Mouse (Mus musculus) retina, adult 2 months (tissue): ENCODE results near the gene Hoxb8.

Experiments
- DNase-seq: peaks from one replicate; pipeline ENCODE4 v3.0.0-alpha.2; 2012; ENCODE audit warnings: low read depth, low spot score

The Hoxb8 gene

DNA sequence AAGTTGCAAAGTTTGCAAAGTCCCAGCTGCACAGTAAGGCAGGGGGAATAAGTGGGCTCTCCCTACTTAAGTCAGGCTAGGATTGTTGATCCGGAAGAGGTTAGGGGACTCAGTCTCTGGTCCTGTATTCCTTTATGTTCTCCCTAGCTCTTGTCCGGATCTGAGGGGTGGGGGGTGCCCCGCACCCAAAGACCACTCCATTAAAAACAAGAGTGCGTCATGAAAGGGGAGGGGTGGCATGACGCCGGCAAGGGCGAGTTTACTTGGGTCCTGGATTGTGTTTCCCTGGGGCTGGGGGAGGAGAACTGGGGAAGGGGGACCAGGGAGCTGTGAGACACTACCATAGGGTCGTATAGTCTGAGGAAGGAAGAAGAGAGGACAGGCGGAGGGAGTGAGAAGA lies 18.1 kb downstream of the Hoxb8 start:
- DNase-seq = no peak

DNA sequence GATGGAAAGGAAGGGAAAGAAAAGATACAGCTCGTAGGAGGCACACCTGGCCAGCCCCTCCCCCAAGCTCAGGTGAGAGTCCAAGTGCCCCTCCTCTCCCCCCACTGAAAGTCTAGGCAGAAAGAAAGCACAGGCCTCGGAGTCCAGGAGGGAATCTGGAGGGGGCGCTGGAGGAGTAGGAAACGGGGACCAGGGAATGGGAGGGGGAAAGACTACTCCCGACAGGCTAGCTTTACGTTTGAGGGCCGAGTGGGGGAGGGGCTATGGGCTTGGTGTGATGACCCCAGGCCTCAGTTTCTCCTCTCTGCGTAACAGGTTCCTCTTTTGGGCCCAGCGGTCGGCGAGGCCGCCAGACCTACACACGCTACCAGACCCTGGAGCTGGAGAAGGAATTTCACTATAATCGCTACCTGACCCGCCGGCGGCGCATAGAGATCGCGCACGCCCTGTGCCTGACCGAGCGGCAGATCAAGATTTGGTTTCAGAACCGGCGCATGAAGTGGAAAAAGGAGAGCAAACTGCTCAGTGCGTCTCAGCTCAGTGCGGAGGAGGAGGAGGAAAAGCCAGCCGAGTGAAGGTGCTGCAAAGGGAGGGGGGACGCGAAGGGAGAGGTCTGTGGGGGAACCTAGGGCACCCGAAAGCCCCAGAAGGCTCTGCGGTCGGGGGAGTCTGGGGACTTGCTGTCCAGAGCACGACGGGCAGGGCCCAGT lies 18.8 kb downstream of the Hoxb8 start:
- DNase-seq = no peak

- DNase-seq = no peak
These were observed 19.3 kb downstream of the Hoxb8 start for GRCm38 (mm10) chr11:96301064-96301431.

GRCm38 (mm10) chr11:96301837-96302236 lies 20.1 kb downstream of the Hoxb8 start:
- DNase-seq = no peak

DNA sequence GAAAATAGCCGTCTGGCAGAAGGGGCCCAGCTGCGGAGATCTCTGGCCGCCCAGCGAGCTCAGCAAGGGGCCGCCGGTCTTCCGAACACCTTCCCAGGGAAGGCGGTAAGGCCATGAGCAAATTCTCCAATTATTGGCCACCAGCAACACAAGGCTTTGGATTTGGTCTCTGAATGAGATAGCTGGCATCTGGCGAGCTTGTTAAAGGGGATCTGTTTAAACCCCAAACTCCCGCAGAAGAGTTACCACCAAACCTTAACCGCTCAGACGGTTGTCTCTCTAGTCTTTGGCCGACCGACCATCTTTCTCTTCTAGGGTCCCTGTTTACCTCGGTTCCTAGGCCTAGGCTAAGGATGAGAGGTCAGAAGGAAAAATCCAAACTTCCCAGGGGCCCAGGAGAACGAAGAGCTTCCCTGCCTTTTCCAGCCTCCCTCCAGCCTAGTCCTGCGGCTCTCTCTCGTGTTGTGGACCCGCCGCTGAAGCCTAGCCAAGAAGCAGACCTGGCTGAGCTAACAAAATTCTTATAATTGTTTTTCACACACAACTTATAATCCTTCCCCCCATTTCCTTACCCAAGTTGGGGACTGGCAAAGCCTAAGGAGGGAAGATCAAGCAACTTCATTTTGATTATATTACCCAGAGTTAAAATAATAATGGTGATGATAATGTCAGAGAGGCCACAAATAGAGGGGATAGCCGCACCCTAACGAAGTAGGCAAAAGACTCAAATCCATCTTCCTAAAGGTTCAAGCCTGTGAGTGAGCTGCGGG lies 20.9 kb downstream of the Hoxb8 start:
- no peak for DNase-seq

GRCm38 (mm10) chr11:96303151-96304099 lies 21.7 kb downstream of the Hoxb8 start, which contains the start of gene Hoxb5:
Hoxb5 (plus strand) TSS chr11:96303336.
- DNase-seq = no peak

DNA sequence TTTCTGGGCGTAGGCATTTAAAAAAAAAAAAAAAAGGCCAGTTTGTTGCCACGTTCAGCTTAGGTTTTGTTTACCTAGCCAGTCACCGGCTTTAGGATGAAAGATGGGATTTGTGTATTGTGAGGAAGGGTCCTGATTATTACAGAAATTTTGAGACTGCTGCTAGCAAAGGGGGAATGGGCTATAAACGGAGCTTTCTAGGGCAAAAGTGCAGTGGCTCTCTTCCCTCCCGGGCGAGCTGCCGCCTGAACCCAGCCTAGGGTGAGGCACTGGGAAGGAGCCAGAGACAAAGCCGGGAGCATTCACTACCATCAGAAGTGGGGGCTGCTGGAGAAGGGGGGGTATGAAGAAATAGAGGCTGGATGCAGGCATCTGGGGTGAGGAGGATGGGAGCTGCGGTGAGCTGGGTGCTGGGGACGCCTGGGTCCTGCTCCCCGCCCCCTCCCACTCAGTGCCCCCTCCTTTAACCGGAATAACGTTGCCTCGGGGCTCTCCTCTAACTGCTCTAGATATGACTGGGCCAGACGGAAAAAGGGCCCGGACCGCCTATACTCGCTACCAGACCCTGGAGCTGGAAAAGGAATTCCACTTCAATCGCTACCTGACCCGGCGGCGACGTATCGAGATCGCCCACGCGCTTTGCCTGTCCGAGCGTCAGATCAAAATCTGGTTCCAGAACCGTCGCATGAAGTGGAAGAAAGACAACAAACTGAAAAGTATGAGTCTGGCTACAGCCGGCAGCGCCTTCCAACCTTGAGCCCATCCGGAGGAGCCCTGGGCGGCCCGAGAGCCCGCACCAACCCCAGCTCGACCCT lies 22.9 kb downstream of the Hoxb8 start:
- DNase-seq = no peak

- DNase-seq = no peak
These were observed 23.9 kb downstream of the Hoxb8 start for GRCm38 (mm10) chr11:96305505-96306182.

- DNase-seq = no peak
These were observed 24.6 kb downstream of the Hoxb8 start for GRCm38 (mm10) chr11:96306183-96306907.

DNA sequence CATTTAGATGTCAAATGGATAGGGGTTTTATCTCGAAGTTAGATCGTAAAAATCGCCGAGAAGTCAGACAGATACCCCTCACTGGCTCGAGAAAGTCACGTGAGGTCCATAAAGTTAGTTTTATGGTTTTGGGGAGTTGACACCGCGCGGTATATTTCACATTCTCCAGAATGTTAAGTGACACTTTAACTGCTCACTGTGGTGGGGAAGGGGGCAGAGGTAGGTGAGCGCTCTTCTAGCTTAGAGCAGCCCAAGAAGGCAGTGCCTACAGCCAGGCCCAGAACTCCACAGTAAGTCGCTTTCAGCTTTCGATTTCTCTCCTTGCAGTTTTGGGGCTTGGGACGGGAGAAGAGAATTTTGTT lies 25.2 kb downstream of the Hoxb8 start:
- DNase-seq = no peak

DNA sequence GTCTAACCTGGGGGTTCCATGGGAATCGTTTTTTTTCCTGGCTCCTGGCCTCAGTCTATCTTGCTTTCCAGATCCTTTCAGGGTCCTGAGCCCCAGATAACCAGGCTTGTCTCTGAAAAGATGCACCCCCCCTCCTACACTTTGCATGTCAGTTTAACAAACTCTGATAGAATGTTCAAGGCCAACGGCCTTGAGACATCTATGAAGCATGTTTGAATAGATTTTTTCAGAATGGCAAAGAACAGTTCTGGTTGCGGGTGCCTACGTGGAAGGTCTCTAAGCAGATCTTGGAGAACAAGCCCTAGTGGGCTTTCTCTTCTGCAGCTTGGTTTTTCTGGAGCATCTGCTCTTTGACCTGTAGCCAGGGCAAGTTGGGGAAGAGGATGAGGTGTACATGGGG lies 27.1 kb downstream of the Hoxb8 start:
- DNase-seq = no peak

DNA sequence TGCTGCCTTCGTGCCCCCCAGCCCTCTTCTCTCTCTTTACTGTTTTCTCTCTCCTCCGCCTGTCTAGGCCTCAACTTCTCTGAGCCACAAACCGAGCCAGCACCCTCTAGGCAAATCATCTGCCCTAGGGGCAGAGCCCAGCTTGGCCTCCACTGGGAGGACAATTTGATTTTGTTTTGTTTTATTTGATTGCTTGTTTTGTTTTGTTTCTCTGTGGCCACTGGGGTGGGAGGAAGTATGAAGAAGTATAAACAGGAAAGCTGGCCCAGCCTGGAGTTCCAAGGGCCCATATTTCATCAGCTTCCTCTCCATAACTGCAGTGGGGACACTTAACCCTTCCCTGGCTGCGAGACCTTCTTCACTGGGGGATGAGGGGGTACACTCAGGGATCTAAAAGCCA lies 27.6 kb downstream of the Hoxb8 start:
- DNase-seq = no peak

DNA sequence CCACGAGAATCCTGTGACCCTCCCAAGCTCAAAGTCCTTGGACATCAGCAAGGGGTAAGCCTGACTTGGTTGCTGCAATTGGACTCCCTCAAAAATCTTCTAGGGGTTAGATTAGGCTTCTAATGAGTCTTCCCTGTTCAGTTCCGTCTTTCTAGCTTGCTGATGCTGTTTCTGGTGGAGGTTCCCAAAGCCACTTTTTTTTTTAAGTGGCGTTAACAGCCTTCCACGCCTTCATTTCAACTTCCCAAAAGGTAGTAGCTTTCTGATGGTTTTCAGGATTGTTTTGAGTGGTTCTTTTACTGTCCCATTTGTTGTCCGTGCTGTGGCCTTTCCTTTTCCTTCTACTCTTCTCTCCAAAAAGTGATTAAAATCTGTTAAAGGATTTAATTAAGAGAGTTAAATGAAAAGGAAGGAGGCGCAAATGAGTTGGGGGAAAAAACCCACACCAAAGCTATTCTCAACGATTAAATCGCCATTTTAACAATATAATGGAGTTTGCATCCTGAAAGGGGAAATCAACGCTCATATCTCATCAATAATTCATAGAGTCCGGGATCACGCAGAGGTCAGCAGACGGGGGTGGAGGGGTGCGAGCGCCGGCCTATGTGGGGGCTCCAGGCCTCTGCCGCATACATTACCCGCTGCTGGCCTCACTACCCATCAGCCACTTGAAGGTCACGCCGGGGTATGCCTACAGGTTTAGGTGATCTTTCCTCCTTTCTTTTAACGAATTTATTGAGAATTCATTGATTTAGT lies 28.7 kb downstream of the Hoxb8 start:
- DNase-seq = no peak

- no peak for DNase-seq
These were observed 29.4 kb downstream of the Hoxb8 start for GRCm38 (mm10) chr11:96311097-96311496.

GRCm38 (mm10) chr11:96311520-96312417 lies 30.1 kb downstream of the Hoxb8 start:
- DNase-seq = no peak

DNA sequence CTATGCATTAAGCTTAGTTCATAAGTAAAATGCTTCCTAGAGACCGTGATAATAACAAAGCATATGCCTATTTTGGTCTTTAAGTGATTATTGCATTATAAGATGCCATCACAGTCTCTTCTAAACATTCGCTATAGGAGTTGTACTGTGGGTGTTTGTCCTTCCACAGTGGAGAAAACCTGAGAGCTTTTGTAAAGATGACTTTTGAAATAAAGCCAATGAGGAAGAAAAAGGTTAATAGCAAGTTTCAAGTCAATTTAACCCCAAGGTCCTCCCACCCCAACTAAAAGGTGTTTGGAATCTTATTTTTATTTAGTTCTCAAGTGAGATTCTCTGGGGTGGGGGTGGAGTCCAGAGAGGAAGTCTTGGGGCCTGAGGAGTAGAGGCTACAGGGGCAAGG lies 31.4 kb downstream of the Hoxb8 start:
- no peak for DNase-seq

DNA sequence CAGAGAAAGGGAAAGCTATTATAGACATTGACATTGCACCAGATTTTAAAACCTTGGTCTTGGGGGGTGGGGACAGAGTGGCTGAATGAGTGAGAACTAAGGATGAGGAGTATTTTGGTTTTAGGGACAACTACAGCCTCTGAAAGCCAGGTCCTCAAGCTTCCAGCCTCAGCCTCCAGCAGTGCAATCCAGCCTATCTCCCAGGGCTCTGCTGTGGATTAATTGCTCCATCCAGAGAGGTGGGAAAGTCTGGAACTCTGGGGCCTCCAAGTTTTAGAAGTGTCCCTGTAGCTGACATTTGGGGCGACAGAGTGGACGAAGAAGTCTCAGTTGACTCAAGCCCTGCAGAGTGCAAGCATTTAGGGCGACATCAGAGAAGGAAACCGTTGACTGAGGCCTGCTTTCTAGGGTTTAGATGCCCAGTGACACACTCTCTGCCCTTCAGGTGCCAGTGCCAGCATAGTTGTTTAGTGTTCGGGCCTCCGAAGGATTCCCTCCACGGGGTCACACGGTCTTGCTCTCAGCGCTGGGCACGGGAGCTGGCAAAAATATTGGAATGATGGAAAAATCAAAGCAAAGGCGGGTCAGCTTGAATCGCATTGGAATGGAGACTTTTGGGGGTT lies 32.2 kb downstream of the Hoxb8 start:
- DNase-seq = no peak
